Mouse (Mus musculus) lung, postnatal 0 days (tissue): ENCODE measurements at regions not wholly inside any gene's neighbourhood (a gene's known extent, or its start where the extent isn't known, plus 50 kb on each side); places are given as distances from the start of the nearest gene placed in this dataset.
A peak's percentile ranks its signal among the peaks of the same experiment; 100 is the strongest.

Experiments used
- ATAC-seq: fragments of 200-750 bp; cut with Nextera tagmentation; 2 replicates; pipeline ENCODE4 v1.8.0; 2017; ENCODE audit warnings: moderate library complexity
- DNase-seq: peaks from one replicate; pipeline ENCODE4 v3.0.0-alpha.2; 2016; ENCODE audit warnings: low spot score
- H3K27ac ChIP-seq: fragments of 300-500 bp; sonication (generic); 2 replicates; pipeline ENCODE4 v1.5.1; 2014; ENCODE audit warnings: antibody characterized with exemption, mild to moderate bottlenecking, low read length, mixed read lengths
- H3K27me3 ChIP-seq: fragments of 300-500 bp; sonication (generic); replicated peaks from 2 replicates; pipeline ENCODE4 v1.6.1; 2014; ENCODE audit warnings: low read length, mixed read lengths; ENCODE audit not compliant: insufficient read depth
- H3K36me3 ChIP-seq: fragments of 300-500 bp; sonication (generic); 2 replicates; pipeline ENCODE4 v1.6.1; 2014; ENCODE audit warnings: low read length, mixed read lengths; ENCODE audit not compliant: insufficient read depth
- H3K4me1 ChIP-seq: fragments of 300-500 bp; sonication (generic); 2 replicates; pipeline ENCODE4 v1.6.1; 2014; ENCODE audit warnings: antibody characterized with exemption, low read depth, low read length, mixed read lengths; ENCODE audit not compliant: insufficient read depth
- H3K4me2 ChIP-seq: fragments of 300-500 bp; sonication (generic); replicated peaks from 2 replicates; pipeline ENCODE4 v1.6.1; 2014; ENCODE audit warnings: low read depth, mild to moderate bottlenecking, low read length, moderate library complexity, mixed read lengths
- H3K4me3 ChIP-seq: fragments of 300-500 bp; sonication (generic); 2 replicates; pipeline ENCODE4 v1.5.1; 2014; ENCODE audit warnings: low read depth, low read length
- H3K9ac ChIP-seq: fragments of 300-500 bp; sonication (generic); replicated peaks from 2 replicates; pipeline ENCODE4 v1.6.1; 2014; ENCODE audit warnings: low read depth, mild to moderate bottlenecking
- H3K9me3 ChIP-seq: fragments of 300-500 bp; sonication (generic); 2 replicates; pipeline ENCODE4 v1.6.1; 2016; ENCODE audit warnings: low read length, mixed read lengths
- CTCF ChIP-seq: IDR thresholded peaks from 2 replicates; pipeline ENCODE4 v1.5.1; 2016; ENCODE audit warnings: antibody characterized with exemption, mild to moderate bottlenecking
- EP300 ChIP-seq: IDR thresholded peaks from 2 replicates; pipeline ENCODE4 v1.6.1; 2016; ENCODE audit warnings: antibody characterized with exemption, mild to moderate bottlenecking, control low read depth
- WGBS: fragments of 180-500 bp; shearing (Covaris S2); extraction: QIAGEN DNeasy Blood & Tissue Kit; methylation state at CpG from one replicate; pipeline ENCODE4 v1.1.7; 2014; 5-methylcytosine and 5-hydroxymethylcytosine counted together

- H3K27me3 ChIP-seq = no peaks in the 10 kb centered on the region
- no peaks in the 10 kb centered on the region for H3K36me3 ChIP-seq
- no peak overlapping the region for H3K9ac ChIP-seq
- no peak overlapping the region for H3K4me2 ChIP-seq
- H3K4me3 ChIP-seq = no peak overlapping the region
- ATAC-seq (peak; percentile 51), DNase-seq (peak; percentile 49)
- 42% methylated on average over 8 of the region's 8 CpGs for WGBS
- peaks cover 8% of the 10 kb centered on the region; the same call in 1 of the 2 replicates for H3K4me1 ChIP-seq
- TF ChIP-seq EP300 (no peak), CTCF (no peak)
- H3K27ac ChIP-seq = 0 out of 2 replicates have a peak overlapping the region, but pooled peaks have one; percentile 0
- H3K9me3 ChIP-seq = no peaks in the 10 kb centered on the region
These were observed 69.6 kb upstream of the Zfp703 start for GRCm38 (mm10) chr8:26907347-26908170.

GRCm38 (mm10) chr8:26910186-26910585, 66.9 kb upstream of the Zfp703 start:
- Histone ChIP-seq H3K4me2 (no peak overlapping the region), H3K4me3 (no peak overlapping the region), H3K27ac (no peak overlapping the region), H3K36me3 (no peaks in the 10 kb centered on the region), H3K9me3 (no peaks in the 10 kb centered on the region), H3K9ac (no peak overlapping the region), H3K4me1 (peaks cover 8% of the 10 kb centered on the region; the same call in 1 of the 2 replicates), H3K27me3 (no peaks in the 10 kb centered on the region)
- DNase-seq (no peak), ATAC-seq (no peak)
- 78% methylated on average over 3 of the region's 3 CpGs for whole genome bisulfite sequencing
- TF ChIP-seq EP300 (no peak), CTCF (no peak)

GRCm38 (mm10) chr8:26913562-26914529, 63.3 kb upstream of the Zfp703 start:
- H3K9me3 ChIP-seq = no peaks in the 10 kb centered on the region
- no peak overlapping the region for H3K4me2 ChIP-seq
- H3K9ac ChIP-seq = no peak overlapping the region
- ATAC-seq (peak; percentile 26), DNase-seq (peak; percentile 22)
- WGBS = 53% methylated on average over 18 of the region's 18 CpGs
- no peak overlapping the region for H3K4me3 ChIP-seq
- no peaks in the 10 kb centered on the region for H3K4me1 ChIP-seq
- no peaks in the 10 kb centered on the region for H3K27me3 ChIP-seq
- H3K36me3 ChIP-seq = no peaks in the 10 kb centered on the region
- H3K27ac ChIP-seq = no peak overlapping the region
- TF ChIP-seq EP300 (no peak), CTCF (no peak)

DNA sequence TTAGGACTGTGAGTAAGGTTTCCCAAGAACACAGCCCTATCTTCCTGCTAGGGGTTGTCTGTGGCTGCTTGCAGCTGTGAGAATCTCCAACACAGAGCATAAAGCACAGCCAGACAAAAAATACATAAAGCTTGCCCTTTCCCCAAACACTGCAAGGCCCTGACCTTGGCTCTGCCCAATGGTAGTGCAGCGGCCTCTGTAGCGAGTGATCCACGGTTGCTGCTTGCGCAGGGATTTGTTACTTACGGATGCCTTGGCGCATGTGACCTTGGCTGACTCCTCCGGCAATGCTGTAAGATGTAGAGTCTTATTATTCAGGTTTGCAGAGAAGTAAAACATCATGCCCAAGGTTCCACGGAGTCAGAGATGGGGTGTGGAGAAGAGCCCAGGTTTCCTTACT, 61.4 kb upstream of the Zfp703 start:
- Histone ChIP-seq H3K27me3 (no peaks in the 10 kb centered on the region), H3K4me2 (no peak overlapping the region), H3K4me1 (no peaks in the 10 kb centered on the region), H3K36me3 (no peaks in the 10 kb centered on the region), H3K27ac (no peak overlapping the region), H3K9me3 (no peaks in the 10 kb centered on the region), H3K4me3 (no peak overlapping the region), H3K9ac (no peak overlapping the region)
- 93% methylated on average over 8 of the region's 8 CpGs for WGBS
- TF ChIP-seq EP300 (no peak), CTCF (no peak)
- DNase-seq (no peak), ATAC-seq (no peak)

DNA sequence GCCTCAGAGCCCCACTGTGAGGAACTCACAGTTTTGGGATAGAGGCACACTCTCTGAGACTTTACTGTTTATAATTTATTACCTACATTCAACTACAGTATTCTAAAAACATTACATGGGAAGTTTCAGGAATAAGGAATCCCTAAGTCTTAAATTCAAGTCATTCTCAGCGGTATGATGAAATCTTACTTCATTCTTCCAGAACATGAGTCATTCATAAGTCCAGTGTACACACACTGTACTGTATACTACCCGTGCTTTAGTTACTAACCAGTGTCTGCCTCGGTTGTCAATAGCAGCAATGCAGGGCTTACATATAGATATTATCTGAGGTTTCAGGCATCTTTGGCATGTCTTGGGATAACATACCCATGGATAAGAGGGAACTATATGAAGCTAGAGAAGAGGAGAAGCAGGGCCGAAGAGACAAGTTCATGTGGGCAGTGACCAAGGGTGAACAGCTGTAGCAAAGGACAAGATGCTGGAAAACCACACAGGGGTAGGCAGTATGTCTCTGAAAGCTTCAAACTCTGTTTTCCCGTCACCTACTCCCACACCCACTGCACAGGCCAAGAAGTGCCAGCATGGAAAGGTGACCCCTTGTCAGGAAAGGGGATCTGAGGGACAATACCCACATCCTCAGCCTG, 55.5 kb upstream of the Zfp703 start:
- Histone ChIP-seq H3K27me3 (no peaks in the 10 kb centered on the region), H3K9me3 (no peaks in the 10 kb centered on the region), H3K4me1 (no peaks in the 10 kb centered on the region), H3K4me2 (no peak overlapping the region), H3K27ac (no peak overlapping the region), H3K4me3 (no peak overlapping the region), H3K9ac (no peak overlapping the region), H3K36me3 (no peaks in the 10 kb centered on the region)
- no peak for DNase-seq
- WGBS = 79% methylated on average over 5 of the region's 5 CpGs
- ATAC-seq = no peak
- TF ChIP-seq EP300 = no peak
- TF ChIP-seq CTCF = no peak

- H3K36me3 ChIP-seq = no peaks in the 10 kb centered on the region
- no peaks in the 10 kb centered on the region for H3K4me1 ChIP-seq
- DNase-seq (no peak), ATAC-seq (no peak)
- no peak overlapping the region for H3K9ac ChIP-seq
- H3K27me3 ChIP-seq = no peaks in the 10 kb centered on the region
- no peak overlapping the region for H3K27ac ChIP-seq
- no peaks in the 10 kb centered on the region for H3K9me3 ChIP-seq
- WGBS = 86% methylated on average over 5 of the region's 5 CpGs
- H3K4me2 ChIP-seq = no peak overlapping the region
- H3K4me3 ChIP-seq = no peak overlapping the region
- TF ChIP-seq EP300 (no peak), CTCF (no peak)
These were observed 55.0 kb upstream of the Zfp703 start for GRCm38 (mm10) chr8:26922178-26922540.
